In the genomic region with DNA sequence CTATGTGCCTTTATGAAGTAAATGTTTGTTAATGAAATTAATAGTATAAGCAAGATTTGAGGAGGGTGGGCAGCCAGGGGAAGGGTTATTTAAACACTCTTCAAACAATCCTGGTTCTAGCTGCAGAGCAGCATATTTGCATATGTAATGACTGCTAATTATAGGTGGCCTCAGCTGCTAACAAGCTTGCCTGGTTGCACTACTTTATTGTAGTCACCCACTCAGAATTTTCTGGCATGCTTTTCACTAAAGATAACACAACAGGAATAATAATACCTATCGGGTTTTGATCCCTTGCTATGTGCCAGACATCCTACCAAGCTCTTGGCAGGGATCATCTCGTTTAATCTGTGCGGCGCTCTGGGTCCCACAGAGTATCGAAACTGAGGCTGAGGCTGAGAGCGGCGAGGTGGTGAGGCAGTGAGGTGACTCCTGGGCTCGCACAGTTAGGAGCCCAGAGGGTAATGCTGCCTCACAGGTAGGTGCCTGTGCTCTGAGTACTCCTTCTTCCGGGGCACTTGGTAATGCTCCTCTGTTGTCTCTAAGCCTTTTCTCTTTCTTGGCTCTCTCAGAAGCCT, we compare ENCODE assay signal across 15 mouse cellular contexts.
A peak's percentile ranks its signal among the peaks of the same experiment; 100 is the strongest.
DNase-seq lines count a peak whose midpoint lies in the region; ATAC-seq lines count a peak whose summit lies in the region.
"Had no signal": no experiment of that assay in that cellular context is flagged by ENCODE, and none has a peak within 500 bp of the region (broad histone marks: within the 10 kb centered on the region; RNA-seq: fewer than 3 reads in every experiment).

No protein-coding gene starts in this region.

- H3K4me3 ChIP-seq in heart, embryonic 16.5 days (ENCODE audit: low read length), result no peak overlapping the region
- no peak overlapping the region for H3K4me3 ChIP-seq in midbrain, embryonic 14.5 days (replicated peaks; ENCODE audit: low read depth, low read length)
- H3K4me3 ChIP-seq in midbrain, embryonic 10.5 days, result no peak overlapping the region
- H3K4me3 ChIP-seq in forebrain, embryonic 12.5 days (replicated peaks), result no peak overlapping the region
- H3K4me3 ChIP-seq in neural tube, embryonic 14.5 days (ENCODE audit: low read depth, low read length), result no peak overlapping the region
- H3K4me3 ChIP-seq: embryonic facial prominence, embryonic 15.5 days had no signal

- no peak overlapping the region for H3K4me2 ChIP-seq in heart, embryonic 16.5 days (ENCODE audit: low read depth, low read length)
- no peak overlapping the region for H3K4me2 ChIP-seq in midbrain, embryonic 14.5 days (ENCODE audit: low read length)
- peak overlapping the region; percentile 30 for H3K4me2 ChIP-seq in forebrain, embryonic 12.5 days
- no peak overlapping the region for H3K4me2 ChIP-seq in neural tube, embryonic 14.5 days (ENCODE audit: low read depth, low read length)
- H3K4me2 ChIP-seq: embryonic facial prominence, embryonic 15.5 days had no signal

- peak overlapping the region; percentile 1; the same call in 1 of the 2 replicates for H3K9ac ChIP-seq in heart, embryonic 16.5 days (ENCODE audit: low read length)
- H3K9ac ChIP-seq in midbrain, embryonic 14.5 days (replicated peaks; ENCODE audit: low read length), result no peak overlapping the region
- H3K9ac ChIP-seq in forebrain, embryonic 12.5 days, result no peak overlapping the region
- no peak overlapping the region for H3K9ac ChIP-seq in neural tube, embryonic 14.5 days (replicated peaks; ENCODE audit: low read depth, low read length)
- H3K9ac ChIP-seq: embryonic facial prominence, embryonic 15.5 days; liver, postnatal 0 days had no signal

- H3K27ac ChIP-seq in heart, embryonic 16.5 days (ENCODE audit: low read length), result peak overlapping the region; percentile 84
- H3K27ac ChIP-seq in midbrain, embryonic 14.5 days (replicated peaks; ENCODE audit: low read depth, low read length), result peak overlapping the region; percentile 42
- no peak overlapping the region for H3K27ac ChIP-seq in midbrain, embryonic 10.5 days (replicated peaks)
- peak overlapping the region; percentile 82 for H3K27ac ChIP-seq in forebrain, embryonic 12.5 days
- H3K27ac ChIP-seq in neural tube, embryonic 14.5 days (ENCODE audit: low read depth, low read length), result peak overlapping the region; percentile 48; the same call in 1 of the 2 replicates
- H3K27ac ChIP-seq: embryonic facial prominence, embryonic 15.5 days; stomach, postnatal 0 days had no signal

- ATAC-seq in heart, embryonic 16.5 days (replicated peaks; ENCODE audit: extremely low read depth, insufficient read depth, low FRiP score), result no peak
- ATAC-seq in midbrain, embryonic 14.5 days (ENCODE audit: low FRiP score, low TSS enrichment), result no peak
- ATAC-seq in forebrain, embryonic 12.5 days (ENCODE audit: low FRiP score), result peak; percentile 35; the same call in 1 of the 2 replicates
- ATAC-seq in neural tube, embryonic 14.5 days (ENCODE audit: low read depth), result no peak
- ATAC-seq: inflammation-experienced regulatory T-cells, adult 6 months; liver, postnatal 0 days had no signal

- H3K36me3 ChIP-seq in heart, embryonic 16.5 days (ENCODE audit: control insufficient read depth, insufficient read depth), result no peaks in the 10 kb centered on the region; the same call in 1 of the 2 replicates
- H3K36me3 ChIP-seq in midbrain, embryonic 14.5 days (ENCODE audit: control insufficient read depth, insufficient read depth, low read length), result no peaks in the 10 kb centered on the region
- peaks cover 9% of the 10 kb centered on the region; the same call in 1 of the 2 replicates for H3K36me3 ChIP-seq in midbrain, embryonic 10.5 days
- no peaks in the 10 kb centered on the region for H3K36me3 ChIP-seq in forebrain, embryonic 12.5 days (replicated peaks)
- no peaks in the 10 kb centered on the region for H3K36me3 ChIP-seq in neural tube, embryonic 14.5 days (ENCODE audit: control insufficient read depth, insufficient read depth, low read length)
- H3K36me3 ChIP-seq: embryonic facial prominence, embryonic 15.5 days had no signal

- 41% methylated on average over 9 of the region's 9 CpGs for WGBS in heart, embryonic 16.5 days
- WGBS in midbrain, embryonic 14.5 days, result 46% methylated on average over 9 of the region's 9 CpGs
- 59% methylated on average over 9 of the region's 9 CpGs for WGBS in midbrain, embryonic 10.5 days
- WGBS in forebrain, embryonic 12.5 days, result 23% methylated on average over 9 of the region's 9 CpGs
- 35% methylated on average over 9 of the region's 9 CpGs for WGBS in neural tube, embryonic 14.5 days

- peaks cover 93% of the 10 kb centered on the region for H3K4me1 ChIP-seq in heart, embryonic 16.5 days (ENCODE audit: control insufficient read depth, insufficient read depth, low read length)
- H3K4me1 ChIP-seq in midbrain, embryonic 14.5 days (ENCODE audit: control insufficient read depth, insufficient read depth, low read length), result peaks cover 41% of the 10 kb centered on the region
- H3K4me1 ChIP-seq in midbrain, embryonic 10.5 days, result peaks cover 75% of the 10 kb centered on the region
- H3K4me1 ChIP-seq in forebrain, embryonic 12.5 days, result peaks cover 83% of the 10 kb centered on the region
- H3K4me1 ChIP-seq in neural tube, embryonic 14.5 days (ENCODE audit: control insufficient read depth, insufficient read depth, low read length), result peaks cover 56% of the 10 kb centered on the region

- H3K27me3 ChIP-seq in heart, embryonic 16.5 days (ENCODE audit: control insufficient read depth, insufficient read depth, low read length), result no peaks in the 10 kb centered on the region
- H3K27me3 ChIP-seq in midbrain, embryonic 14.5 days (ENCODE audit: control insufficient read depth, insufficient read depth, low read length), result no peaks in the 10 kb centered on the region
- no peaks in the 10 kb centered on the region for H3K27me3 ChIP-seq in midbrain, embryonic 10.5 days (ENCODE audit: low read depth, poor library complexity, severe bottlenecking)
- no peaks in the 10 kb centered on the region for H3K27me3 ChIP-seq in forebrain, embryonic 12.5 days
- H3K27me3 ChIP-seq in neural tube, embryonic 14.5 days (ENCODE audit: control insufficient read depth, insufficient read depth, low read length), result no peaks in the 10 kb centered on the region
- H3K27me3 ChIP-seq: embryonic facial prominence, embryonic 15.5 days had no signal

- no peak for DNase-seq in heart, adult 11 months
- peak; percentile 47 for DNase-seq in midbrain, embryonic 14.5 days
- no peak for DNase-seq in midbrain, embryonic 10.5 days (ENCODE audit: low spot score)
- DNase-seq in cerebellum, postnatal 36 days, result no peak
- DNase-seq in left cerebral cortex, adult 18-20 months (ENCODE audit: low spot score in 2 of 2), result no peak
- DNase-seq: gastrocnemius, postnatal 36 days; kidney, postnatal 10 days; liver, postnatal 0 days; thymus, postnatal 25 days had no signal

- no peaks in the 10 kb centered on the region for H3K9me3 ChIP-seq in heart, embryonic 16.5 days (replicated peaks; ENCODE audit: control insufficient read depth, low read length)
- no peaks in the 10 kb centered on the region for H3K9me3 ChIP-seq in midbrain, embryonic 14.5 days (ENCODE audit: control insufficient read depth, low read length)
- no peaks in the 10 kb centered on the region for H3K9me3 ChIP-seq in midbrain, embryonic 10.5 days (replicated peaks)
- H3K9me3 ChIP-seq in forebrain, embryonic 12.5 days, result no peaks in the 10 kb centered on the region
- no peaks in the 10 kb centered on the region for H3K9me3 ChIP-seq in neural tube, embryonic 14.5 days (ENCODE audit: control insufficient read depth, low read length)
- H3K9me3 ChIP-seq: embryonic facial prominence, embryonic 15.5 days had no signal
